Mouse (Mus musculus) thymus, postnatal 25 days (tissue): ENCODE measurements around the gene Dnph1.

Source experiments
- DNase-seq: peaks from one replicate; pipeline ENCODE4 v3.0.0; 2022

Dnph1 gene

DNA sequence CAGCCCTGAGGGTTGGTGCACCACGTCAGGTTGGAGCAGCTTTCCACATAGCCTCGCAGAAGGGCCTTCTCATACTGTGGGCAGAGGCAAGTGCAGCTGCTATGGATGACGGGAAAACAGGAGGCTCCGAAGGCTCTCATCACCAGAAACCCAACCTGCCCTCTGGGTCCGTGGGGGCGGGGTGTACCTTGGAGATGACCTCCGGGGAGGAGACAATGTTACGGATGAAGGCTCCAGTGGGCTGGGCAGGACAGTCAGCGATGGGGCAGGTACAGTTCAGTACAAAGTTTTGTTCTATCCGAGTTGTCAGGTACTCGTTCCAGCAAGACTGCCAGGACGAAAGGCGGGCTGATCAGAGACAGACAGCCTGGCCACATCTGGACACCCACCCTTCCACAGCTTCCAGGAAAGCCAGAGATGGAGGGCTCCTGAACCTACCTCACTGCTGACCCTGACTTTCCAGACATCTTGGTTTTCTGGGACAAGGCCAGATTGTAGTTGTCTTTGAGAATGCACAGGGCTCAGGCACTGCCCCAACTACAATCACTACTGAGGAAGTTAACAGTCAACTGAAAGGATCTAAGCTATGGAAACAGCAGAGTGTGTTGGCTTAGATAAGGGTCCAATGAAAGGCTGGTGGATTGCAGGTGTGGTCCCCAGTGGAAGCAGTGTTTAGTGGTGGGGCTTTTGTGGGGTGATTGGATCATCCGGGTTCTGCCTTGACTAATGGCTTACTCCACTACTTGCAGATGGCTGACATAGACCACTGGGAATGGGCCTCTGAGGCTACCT, 7.5 kb downstream of the Dnph1 start:
- no peak for DNase-seq

DNA sequence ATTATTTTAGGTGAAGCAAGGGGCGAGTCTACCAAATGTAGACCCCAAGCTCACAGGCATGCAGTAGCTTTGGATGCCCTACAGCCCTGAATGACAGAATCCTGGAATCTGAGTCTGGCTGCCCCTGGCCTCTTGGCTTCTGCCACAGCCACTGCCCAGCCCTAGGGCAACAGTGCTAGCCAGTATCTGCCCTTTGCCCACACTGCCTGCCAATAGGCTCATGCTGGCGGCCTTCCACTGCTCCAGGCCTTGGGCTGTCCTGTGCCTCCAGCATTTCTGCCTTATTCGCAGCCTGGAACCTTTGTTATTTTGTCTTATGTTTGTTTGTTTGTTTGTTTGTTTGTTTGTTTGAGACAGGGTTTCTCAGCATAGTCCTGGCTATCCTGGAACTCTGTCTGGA, 9.1 kb downstream of the Dnph1 start:
- DNase-seq, result no peak

DNA sequence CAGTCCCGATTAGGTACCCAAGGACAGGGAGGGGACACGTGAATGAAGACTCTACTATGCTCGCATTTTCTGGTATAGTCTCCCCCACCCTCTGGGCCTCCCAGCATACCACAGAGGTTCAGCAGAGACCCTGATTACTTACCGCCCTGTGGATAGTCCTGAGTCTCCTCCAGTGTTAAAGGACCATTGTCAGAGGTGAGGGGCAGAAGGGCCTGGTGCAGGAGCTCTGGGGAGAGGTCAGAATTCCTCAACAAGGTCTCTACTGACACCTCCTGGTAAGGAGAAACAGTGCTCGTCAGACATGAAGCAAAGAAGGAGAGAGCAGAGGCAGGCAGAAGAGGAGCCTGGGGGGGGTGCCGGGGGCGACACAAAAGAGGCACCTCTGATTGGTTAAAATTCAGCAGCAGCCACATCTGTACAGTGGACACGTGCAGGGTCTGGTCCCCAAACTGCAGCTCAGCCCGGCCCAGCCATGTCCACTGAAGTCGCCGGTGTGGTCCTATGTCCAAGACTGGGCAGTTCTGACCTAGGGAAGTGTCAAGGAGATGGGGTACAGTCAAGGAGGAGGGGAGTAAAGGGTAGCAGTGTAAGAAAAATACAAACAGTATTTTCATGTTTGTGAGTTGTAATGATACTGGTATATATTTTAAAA, 14.7 kb downstream of the Dnph1 start:
- peak; percentile 30 for DNase-seq

DNA sequence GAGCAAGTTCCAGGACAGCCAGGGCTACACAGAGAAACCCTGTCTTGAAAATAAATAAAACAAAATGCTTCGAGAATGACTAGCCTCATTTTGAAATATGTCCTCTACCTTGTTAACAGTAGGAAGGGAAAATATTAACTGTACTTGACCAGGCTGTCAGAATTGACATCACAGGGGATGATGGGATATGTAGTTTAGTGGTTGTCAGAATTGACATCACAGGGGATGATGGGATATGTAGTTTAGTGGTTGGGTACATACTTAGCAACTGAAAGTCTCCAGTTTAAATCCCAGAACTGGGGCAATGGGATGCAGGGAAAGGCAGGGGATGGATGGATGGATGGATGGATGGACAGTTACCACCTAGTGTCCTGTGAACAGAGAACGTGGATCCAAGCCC, 16.8 kb downstream of the Dnph1 start:
- DNase-seq, result no peak

DNA sequence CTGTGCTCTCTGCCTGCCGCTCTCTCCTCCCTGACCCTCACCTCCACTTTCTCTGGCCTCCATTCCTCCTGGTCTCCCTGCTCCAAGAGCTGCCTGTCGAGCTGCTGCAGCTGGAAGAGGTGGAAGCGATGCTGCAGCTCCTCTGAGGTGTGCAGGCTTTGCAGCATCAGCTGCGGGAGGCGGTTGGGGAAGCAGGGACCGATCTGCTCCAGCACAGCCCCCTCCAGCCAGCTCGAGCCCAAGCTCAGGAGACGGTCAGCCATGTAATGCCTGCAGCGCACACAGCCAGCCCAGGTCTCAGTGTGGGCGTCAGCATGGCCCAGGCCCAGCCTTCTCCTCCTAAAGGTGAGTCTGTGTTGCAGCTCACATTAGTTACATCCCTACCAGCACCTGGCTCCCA, 23.5 kb downstream of the Dnph1 start:
- no peak for DNase-seq

DNA sequence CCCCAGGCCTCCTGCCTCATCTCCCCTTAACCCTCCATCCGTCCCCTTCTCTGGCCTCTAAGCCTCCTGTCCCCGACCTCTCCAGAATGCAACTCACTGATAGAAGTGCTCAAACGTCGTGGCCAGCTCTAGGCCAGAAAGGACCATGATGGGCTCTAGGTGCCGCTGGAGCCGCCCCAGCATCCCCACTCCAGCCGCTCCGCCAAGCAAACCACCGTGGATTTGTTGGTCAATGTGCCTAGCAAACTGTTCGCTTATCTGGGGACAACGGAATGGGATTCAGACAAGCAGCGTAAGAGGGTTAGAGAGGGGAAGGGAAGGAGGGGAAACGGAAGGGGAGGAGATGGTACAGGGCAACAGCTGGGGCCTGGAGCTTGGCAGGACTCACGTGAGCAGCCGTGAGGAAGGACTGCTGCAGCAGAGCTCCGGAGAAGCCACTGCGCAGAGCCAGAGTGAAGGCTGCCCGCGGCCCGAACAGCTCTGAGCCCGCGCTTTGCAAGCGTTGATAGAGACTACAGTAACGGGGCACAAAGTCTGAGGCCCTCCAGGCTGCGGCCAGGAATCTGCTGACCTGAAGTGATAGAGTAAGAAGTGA, 24.0 kb downstream of the Dnph1 start:
- no peak for DNase-seq

DNA sequence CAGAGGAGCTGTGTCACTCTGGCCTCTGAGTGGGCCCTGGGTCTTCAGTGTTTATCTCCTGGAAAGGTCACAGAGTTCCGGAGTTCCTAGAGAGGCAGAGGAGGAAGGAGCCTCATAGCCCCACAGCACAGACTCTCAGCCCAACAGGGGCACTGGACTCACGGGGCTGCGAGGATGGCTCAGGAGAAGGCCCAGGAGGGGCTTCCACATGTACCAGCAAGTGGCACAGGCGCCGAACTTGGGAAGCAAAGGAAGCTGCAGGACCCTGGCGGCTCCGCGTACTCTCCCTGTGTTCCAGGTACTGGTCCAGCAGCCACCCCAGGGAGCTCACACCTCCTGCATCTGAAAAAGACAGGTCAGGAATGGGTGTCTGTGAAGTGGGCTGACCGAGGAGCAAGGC, 24.7 kb downstream of the Dnph1 start:
- DNase-seq, result no peak

DNA sequence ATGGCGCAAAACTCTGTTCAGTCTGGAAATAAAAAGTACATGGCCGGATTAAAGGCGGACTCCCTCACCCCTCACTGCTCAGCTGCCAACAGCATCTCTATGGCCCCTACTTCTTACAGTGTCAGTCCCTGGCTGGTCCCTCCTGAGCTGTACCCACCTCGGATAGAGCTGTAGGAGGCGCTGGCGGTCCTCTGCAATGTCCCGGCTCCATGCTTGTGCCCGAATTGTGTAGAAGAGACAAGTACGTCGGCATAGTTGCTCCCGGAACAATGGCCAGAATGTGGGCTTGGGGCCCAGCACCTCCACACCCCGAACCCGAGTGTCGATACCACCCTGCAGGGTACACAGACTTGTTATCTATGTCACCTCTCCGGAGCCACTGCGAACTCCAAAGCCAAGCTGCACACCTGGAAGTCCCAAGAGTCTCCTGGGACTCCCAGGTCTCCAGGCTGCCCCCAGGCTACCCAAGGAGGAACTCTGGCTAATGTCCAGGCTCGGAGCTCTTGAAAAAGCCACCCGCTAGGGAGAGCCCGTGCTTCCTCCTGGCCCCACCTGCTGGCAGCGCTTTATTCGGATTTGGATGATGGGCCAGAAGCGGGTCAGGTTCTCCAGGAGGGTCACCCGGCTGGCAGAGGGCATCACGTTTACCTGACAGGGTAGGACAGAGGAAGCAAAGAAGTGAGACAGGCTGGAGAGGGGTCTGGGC, 25.6 kb downstream of the Dnph1 start:
- no peak for DNase-seq

DNA sequence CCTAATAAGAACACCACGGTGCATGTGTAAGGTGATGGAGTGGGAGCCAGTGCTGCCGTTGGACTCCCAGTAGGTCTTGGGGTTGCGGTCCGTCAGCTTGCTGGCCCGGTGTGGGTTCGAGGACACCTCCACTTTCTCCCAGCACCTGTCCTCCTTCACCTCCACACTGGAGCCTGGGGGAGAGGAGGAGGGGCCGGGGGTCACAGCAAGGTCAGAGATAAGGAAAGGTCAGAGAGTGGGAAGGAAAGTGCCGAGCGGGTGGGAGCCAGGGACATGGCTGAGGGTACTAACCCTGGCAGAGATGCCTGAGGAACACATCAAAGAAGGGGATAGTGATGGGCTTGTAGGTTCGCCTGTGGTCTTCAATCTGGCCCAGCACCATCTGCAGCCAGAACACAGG, 28.6 kb downstream of the Dnph1 start:
- DNase-seq, result no peak

DNA sequence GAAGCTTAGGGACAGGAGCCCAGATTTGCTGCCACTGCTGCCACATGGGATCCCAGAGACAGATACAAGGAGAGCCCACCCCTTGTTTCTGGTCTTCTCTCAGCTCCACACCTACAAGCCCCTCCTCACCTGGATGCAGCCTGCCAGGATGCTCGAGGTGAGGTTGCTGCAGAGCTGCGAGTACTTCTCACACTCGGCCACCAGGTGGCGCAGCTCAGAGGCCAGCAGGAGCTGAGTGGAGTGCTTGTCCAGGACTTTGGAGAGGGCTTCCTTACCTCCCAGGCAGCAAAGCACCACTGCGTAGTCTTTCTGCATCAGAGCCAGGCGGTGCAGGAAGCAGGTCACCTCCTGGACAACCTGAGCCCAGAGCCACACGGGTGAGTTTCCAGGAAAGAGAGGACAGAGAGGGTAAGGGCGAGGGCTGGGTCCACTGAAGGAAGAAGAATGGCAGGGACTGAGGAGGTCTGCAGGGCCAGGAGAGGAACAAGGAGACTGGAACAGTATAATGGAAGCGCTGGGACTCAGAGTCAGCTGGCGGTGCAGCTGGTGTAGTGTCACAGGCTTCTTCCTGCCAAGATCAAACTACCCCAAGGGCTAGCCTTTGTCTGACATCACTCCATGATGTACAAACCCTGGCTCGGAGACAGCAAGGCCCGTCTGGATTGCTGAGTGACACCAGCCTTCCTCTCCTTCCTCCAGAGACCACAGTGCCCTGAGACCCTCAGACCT, 29.2 kb downstream of the Dnph1 start:
- DNase-seq, result peak; percentile 73

DNA sequence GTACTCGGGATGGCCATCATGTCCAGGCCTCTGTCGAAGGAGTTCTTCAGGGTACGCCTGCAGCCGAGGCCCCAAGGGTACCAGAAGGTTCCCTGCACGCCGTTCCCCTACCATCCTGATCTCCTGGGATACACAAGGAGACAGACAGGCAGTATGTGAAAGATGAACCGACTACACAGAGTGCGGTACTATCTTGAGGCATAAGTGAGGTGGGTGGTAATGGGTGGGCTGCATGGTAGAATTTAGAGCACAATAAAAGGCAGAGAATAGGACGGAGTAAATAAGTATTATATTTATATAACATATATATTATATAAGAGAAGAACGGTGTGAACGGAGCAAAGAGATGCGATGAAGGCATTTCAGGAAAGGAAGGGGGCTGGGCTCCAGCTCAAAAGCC, 47.1 kb downstream of the Dnph1 start:
- no peak for DNase-seq

DNA sequence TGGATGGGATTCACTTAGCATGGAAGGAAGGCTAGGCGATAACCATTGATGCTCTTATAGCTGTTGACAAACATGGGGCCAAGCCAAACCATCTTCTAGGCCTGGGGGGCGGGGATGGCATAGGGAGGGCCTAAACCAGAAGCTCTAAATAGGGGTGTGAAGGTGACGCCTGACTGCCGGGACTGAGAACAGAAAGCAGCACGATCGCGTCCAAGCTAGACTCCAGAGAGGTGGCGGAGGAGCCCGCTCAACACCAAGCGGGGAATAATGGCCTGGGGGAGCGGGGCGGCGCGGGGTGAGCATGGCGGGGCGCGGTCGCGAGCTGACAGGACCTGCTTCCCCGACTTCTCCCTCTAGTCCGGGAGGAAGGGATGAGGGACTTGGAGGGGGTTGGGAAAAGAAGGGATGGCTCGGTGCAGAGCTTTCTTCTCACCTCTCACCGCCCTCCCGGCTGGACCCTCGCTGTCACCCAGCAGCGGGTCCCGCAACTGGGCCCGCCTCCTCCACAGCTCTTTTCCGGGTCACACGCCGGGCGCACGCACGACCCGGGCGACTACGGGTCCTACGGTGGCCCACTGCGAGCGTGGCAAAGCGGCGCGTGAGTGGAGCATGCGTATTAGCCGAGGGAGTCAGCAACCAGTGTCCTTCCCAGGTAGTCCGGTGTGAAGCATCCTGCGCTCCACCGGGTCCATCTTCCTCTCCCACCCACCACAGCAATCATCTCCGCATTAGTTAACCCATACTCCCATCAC, 49.5 kb downstream of the Dnph1 start, which contains the start of gene Cul9:
Cul9 (minus strand) TSS at position 576 of the 752 bp plus-strand sequence.
- peak; percentile 36 for DNase-seq

DNA sequence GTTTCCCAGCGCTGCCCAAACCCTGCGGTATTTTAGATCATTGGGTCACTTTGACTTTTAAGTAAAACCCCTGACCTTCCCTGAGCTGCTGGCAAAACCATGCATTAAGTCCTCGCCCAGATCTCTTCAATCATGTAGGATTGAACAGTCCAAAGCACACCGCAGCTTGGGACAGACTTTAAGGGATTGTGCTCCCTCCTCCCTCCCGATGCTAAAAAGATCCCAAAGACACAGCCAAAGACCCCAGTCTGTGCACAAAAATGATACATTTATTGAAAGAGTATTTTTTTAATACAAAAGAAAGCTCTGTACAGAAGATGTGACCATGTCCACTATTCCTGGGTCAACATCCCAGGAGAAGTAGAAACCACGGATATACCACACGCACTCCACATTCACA, 50.1 kb downstream of the Dnph1 start:
- DNase-seq, result no peak

DNA sequence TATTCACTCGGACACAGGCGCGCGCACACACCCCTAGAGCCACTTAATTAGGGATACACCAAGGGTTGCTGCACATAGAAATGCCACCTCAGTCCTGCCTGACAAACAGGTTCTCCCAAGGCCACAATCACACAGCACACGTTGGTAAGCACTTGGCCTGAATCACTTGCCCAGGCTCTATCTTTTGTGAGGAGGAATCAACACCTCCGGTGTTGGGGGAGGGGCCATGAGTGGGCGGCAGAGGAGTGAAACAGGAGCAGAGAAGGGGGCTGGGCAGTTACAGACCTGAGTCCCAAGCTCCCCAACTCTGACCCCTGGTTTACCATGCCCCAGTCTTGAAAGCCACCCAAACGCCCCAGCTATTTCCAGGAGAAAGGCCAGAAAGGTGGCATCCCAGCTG, 50.5 kb downstream of the Dnph1 start:
- DNase-seq, result no peak

DNA sequence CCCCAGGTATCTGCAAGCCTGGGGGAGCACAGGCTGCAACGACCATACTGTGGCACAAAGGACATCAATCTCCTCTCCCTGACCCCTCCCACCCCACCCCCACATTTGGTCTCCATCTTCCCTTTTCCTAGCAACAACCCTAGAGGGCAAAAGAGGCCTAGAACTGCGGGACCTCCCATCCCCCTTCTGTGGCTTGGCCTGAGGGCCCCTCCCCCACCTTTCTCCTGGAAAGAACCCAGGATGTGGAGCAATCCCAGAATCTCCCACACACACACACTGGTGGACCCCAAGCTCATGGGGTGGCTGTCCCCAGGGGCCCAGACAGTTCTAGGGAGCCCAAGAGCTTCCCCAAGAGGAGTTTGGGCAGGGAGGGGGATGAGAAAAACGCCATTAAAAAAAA, 51.4 kb downstream of the Dnph1 start:
- DNase-seq, result no peak

DNA sequence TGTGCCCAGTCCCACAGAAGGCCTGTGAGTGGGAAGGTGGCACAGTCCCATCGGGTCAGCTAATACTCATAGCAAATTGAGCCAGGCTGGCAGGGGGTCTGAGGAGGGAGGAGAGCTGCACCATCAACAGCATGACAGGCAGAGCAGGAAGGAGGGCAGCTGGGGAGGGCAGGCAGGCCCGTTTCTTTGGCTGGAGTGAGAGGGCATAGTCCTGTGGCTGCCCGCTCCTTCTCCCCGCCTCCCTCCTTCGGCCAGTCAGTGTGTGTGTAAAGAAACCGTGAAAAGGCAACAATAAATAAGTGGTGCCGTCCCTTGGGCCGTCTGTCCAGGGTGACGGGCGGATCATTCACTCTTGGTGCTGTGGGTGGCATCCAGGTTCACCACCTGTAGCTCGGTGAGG, 52.2 kb downstream of the Dnph1 start:
- no peak for DNase-seq

DNA sequence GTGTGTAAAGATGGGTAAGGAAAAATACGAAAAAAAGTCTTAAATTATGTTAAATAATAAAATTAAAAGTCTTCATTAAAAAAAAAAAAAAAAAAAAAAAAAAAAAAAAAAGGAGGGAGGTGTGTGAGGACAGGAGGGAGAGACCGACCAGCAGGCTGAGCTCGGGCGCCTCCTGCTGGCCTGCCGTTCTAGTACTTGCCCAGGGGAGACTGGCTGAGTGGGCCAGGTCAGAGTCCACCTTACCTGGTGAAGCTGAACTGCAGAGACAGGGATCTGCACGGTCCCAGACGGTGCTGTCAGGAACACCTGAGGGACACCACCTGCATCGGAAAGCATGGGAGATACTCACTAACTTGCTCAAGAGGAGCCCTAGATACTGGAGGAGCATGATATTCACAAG, 52.7 kb downstream of the Dnph1 start:
- DNase-seq, result peak; percentile 40
